Mouse (Mus musculus): ENCODE results near the gene Pip4p1.
"Not testable (repeated sequence)": the region's sequence is repeated elsewhere in the genome, so short reads cannot be mapped to it uniquely, and the experiment has no call there.

Gene Pip4p1

GRCm38 (mm10) chr14:50930754-50931492 is at the start of gene Pip4p1, which contains the start of gene Pnp:
Gene Pip4p1 (minus strand): TSS chr14:50930856.
Gene Pnp (plus strand): TSS chr14:50931082.
- DNase-seq (ENCODE audit: low spot score): peak; percentile 98

GRCm38 (mm10) chr14:50979631-50980030 is 49.0 kb upstream of the Pip4p1 start:
- DNase-seq (ENCODE audit: low spot score): no peak

GRCm38 (mm10) chr14:50978451-50978850 is 47.8 kb upstream of the Pip4p1 start:
- not testable (repeated sequence) for DNase-seq (ENCODE audit: low spot score)

DNA sequence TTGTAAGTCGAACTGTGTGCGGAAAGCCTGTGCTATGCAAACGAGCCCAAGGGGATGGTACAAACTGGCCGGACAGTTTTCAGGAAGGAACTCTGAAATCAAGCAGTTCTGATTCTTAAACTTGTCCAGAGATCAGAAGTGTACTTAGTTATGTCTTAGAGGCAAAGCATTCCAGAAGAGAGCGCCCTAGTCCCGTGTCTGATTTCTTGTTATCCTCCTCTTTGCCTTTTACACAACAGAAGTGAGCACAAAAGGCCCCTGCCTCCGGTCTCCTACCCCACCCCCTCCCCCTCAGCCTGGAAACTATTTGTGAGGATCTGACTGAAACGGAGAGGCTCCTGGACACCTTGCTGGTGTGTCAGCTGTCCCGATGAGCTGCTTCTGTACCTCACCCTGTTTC is 46.0 kb upstream of the Pip4p1 start:
- DNase-seq (ENCODE audit: low spot score): no peak

GRCm38 (mm10) chr14:50975001-50975400 is 44.3 kb upstream of the Pip4p1 start:
- no peak for DNase-seq (ENCODE audit: low spot score)

GRCm38 (mm10) chr14:50973700-50974099 is 43.0 kb upstream of the Pip4p1 start:
- no peak for DNase-seq (ENCODE audit: low spot score)

DNA sequence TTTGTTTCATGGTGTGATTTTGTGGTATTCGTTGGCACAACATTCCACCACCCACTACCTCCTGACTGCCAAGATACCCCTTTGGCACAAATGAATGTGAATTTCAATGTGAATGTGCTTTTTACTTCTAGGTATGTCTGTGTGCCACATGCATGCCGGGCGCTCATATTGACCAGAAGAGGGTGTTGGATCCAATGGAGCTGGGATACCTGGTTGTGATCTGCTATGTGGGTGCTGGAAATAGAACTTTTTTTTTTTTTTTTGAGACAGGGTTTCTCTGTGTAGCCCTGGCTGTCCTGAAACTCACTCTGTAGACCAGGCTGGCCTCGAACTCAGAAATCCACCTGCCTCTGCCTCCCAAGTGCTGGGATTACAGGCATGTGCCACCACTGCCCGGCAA is 42.4 kb upstream of the Pip4p1 start:
- not testable (repeated sequence) for DNase-seq (ENCODE audit: low spot score)

DNA sequence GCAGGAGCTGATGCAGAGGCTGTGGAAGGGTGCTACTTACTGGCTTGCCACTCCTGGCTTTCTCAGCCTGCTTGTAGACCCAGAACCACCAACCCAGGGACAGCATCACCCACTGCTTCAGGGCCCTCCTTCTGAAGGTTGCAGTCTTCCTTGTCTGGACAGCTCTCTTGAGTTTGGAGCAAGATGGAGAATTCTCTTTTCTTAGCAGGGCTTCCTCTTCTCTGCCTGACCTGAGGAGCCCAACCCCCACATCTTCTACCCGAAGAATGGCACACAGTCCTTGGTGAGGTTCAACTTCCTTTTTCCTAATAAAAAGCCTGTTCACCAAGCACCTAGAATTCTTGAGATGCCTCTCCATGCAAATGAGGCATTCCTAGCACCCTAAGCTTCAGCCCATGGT is 40.2 kb upstream of the Pip4p1 start:
- DNase-seq (ENCODE audit: low spot score): no peak

DNA sequence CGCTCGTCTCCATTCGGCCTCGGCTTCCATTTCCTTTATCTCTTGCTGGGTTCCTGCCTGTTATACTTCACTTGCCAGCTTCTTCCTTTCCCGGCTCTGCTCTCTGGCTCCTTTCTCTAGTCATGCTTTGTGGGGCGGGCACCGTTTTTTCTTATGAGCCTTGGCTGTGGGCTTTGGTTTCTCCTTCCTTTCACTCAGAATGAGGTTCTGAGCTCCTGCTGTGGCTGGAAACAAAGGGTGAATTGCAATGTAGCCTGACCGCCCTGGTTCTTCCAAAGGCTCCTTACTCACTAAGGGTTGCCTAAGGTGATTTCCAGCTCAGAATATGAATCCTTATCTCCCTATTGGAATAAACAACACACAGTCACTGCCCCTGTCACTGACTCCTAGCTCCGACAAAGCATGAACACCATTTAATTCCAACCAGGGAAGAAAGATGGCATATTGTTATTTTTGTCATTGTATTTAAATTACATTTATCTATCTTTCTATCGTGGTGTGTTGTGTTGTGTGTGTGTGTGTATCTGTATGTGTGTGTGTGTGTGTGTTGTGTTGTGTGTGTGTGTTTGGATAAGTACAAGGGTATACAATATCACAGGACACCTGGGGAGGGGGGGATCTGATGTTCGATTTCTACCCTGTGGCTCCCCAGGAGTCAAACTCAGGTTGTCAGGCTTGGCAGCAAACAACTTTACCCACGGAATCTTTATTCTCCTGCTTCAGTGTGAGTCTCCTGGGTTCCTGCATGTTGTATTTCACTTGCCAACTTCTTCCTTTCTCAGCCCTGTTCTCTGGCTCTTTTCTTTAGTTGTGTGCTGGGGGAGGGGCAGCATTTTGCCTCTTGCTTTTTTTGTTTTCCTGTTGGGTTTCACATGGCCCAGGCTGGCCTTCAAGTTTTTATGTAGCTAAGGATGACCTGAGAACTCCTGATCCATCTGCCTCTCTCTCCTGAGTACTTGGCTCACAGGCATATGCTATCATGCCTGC is 39.2 kb upstream of the Pip4p1 start:
- DNase-seq (ENCODE audit: low spot score): no peak

DNA sequence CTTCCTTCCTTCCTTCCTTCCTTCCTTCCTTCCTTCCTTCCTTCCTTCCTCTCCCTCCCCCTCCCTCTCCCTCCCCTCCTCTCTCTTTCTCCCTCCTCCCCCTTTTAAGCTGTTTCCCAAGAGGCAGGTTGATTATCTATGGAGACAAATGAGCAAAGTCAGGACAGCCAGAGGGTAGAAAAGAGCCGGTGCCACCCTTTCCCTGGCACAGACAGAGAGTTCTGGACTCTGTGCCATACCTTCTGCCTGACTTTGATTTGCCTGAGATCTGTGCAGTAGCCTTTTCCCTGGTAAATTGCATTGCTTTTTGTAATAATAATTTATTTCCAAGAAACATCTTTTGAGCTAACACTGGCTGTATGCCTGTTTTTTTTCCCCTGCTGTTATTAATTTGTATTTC is 38.4 kb upstream of the Pip4p1 start:
- DNase-seq (ENCODE audit: low spot score): no peak

DNA sequence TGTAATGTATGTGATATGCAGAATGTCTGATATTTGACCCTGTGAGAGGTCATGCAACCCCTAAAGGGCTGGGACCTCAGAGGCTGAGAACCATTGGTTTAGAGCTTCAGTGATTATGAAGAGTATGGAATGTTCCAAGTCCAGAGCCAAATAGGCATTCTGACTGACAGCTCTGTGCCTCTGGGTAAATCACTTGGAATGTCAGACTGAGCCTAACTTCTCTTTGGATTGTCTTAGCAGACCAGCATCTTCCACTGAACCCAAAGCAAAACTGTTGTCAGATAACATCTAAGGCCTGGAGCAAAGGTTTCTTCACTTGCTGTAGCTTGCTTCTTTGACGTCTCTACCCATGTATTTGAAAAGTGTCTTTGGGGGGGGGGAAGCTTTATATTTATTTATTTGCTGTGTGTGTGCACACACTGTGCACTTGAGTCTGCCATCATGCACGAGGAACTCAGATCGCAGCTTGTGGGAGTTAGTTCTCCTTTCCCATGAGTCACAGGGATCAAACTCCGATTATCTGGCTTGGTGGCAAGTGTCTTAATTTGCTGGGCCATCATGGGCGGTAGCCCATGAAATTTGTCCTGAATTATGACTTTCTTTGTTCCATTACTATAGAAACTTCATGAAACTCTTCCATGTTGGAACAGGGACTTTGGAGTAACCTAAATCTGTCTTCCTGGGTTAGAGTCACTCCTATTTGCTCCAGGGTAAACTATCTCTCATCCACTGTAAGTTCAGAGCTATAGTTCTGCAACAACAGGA is 37.7 kb upstream of the Pip4p1 start:
- no peak for DNase-seq (ENCODE audit: low spot score)

DNA sequence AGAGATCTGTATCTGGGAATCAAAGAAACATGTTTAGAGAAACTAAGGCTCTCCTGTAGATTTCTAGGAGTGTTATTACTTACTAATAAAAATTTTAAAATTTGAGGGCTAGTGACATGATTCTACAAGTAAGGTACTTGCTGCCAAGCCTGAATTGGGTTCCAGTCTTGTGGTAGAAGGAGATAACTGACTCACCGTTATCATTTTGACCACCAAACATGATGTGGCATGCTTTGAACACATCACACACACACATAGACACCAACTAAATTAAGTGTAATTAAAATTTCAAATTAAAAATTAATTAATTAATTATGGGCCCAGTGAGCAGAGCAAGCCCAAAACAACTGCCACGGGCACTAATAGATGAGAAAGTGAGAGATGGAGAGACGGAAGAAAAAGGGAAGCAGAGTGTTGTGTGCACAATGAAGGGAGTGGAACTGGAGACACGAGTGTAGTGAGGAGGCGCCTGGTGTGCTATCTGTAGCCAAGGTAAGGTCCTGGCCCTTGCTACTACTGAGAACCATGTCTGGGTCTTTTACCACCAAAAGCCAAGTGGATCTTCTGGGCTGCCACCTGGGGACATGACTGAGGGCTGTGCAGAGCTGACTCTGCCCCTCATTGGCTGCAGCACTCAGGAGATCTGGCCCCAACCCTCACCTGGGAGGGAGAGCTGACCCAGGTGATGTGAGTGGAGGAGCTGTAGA is 27.8 kb upstream of the Pip4p1 start:
- not testable (repeated sequence) for DNase-seq (ENCODE audit: low spot score)

DNA sequence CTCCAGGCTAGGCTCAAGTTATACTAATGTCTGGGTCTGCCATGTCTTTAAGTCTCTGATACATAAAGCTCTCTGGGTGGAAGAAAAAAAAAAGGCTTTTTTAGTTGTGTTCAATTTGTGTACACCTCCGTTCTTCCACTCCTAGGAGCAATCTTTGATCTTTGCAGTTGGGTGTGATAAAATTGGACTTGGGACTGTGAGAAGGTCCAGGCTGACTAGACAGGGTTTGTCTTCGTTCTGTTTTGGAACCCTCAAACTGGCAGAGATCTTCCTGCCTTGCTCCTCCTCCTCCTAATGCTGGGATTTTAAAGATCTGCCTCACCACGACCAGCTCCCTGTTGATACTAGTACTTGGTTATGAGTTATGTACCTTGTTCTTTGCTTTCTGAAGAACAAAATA is 26.5 kb upstream of the Pip4p1 start:
- DNase-seq (ENCODE audit: low spot score): peak; percentile 59

GRCm38 (mm10) chr14:50956724-50957123 is 26.1 kb upstream of the Pip4p1 start:
- DNase-seq (ENCODE audit: low spot score): not testable (repeated sequence)

- DNase-seq (ENCODE audit: low spot score): not testable (repeated sequence)
These were observed 25.4 kb upstream of the Pip4p1 start, which contains the start of gene Pnp2 for GRCm38 (mm10) chr14:50955942-50956508. Gene Pnp2 (plus strand): TSS chr14:50955992.

- no peak for DNase-seq (ENCODE audit: low spot score)
These were observed 24.8 kb upstream of the Pip4p1 start for GRCm38 (mm10) chr14:50955487-50955886.

- peak; percentile 58 for DNase-seq (ENCODE audit: low spot score)
These were observed 14.9 kb upstream of the Pip4p1 start for GRCm38 (mm10) chr14:50945526-50945925.

DNA sequence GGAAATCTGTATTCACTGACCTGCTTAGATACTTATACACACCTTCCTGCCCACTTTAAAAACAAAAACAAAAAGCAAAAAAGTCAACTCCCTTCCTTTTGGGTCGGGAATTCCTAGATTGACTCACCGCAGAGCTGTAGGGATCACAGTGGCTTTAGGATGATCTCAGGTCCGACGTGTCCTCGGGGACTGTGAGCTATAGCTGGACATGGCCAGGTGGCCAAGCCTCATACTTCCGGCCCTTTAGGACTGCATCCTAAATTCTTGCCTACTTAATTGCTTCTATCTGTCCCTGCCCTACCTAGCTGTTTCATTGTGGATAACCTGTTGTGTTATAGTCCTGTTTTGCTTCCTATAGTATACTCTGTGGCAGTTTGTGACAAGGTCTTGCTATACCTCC is 14.4 kb upstream of the Pip4p1 start:
- not testable (repeated sequence) for DNase-seq (ENCODE audit: low spot score)

DNA sequence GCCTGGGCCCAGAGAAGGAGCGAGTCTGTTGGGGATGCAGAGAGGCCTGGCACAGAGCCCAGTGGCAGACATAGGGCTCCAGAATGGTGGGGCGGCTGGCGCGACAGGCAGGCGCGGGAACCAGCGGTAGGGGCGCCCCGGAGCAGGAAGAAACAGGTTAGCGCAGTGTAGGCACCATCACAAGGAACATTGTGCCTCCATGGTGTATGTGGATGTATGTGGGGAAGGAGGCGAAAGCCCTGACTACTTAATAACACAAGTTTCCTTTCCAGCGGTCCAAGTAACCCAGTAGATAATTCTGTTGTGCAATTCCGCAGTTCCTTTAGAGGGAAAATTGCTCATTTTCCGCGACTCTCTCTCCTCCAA is 14.0 kb upstream of the Pip4p1 start:
- DNase-seq (ENCODE audit: low spot score): not testable (repeated sequence)

GRCm38 (mm10) chr14:50943932-50944667 is 13.4 kb upstream of the Pip4p1 start, which contains the start of gene Gm49342:
Gene Gm49342 (plus strand): TSS chr14:50944517.
- DNase-seq (ENCODE audit: low spot score): peak; percentile 96
